Mouse (Mus musculus): ENCODE results near the gene Ccdc159.

DNA sequence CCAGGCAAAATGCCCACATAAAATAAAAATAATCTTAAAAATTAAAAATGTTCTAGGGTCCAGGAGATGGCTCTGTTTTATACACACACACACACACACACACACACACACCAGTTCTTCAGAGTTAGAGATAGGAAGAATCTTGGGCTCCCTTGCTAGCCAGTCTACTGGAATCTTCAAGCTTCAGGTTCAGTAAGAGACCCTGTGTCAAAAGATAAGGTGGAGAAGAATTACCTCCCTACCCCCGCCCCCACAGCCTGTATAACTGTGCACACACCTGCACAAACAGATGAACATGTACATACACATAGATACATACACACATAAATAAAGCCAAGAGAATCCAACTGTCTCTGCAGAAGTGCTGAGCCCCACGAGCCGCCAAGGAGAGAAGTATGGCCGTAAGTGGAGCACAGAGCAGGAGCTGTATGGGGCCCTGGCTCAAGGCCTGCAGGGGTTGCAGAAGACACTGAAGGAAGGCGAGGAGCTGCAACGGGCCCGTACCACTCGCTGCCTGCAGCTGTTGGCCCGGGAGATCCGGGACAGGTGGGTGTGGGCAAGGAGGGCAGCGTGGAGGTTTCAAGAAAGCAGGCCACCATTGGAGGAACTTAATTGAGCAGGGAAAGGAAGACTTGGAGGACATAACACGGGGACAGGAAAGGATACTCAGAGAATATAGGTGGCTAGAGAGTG, 5.3 kb downstream of the Ccdc159 start:
- no peak for TF ChIP-seq CTCF (IDR thresholded peaks at IDR 0.05)
- TF ChIP-seq EP300 (IDR thresholded peaks at IDR 0.05), result no peak

All from lung, postnatal 0 days (tissue).